Mouse (Mus musculus) mammary gland, adult 2 months (tissue): ENCODE results near the gene Grem2. TPM values are rescaled to one million over a fixed set of nuclear protein-coding genes. Genes with fewer than 3 reads are reported as not detected.

Experiments used
- polyA plus RNA-seq: library from polyadenylated mRNA; depleted of rRNA; stranded (reverse); fragments of >200 nt; gene quantifications from 2 replicates; pipeline ENCODE4 v1.2.3, GENCODE M21; 2012; ENCODE audit warnings: low replicate concordance; rRNA removed

The Grem2 gene
- 6.6 and 8.3 TPM in 2 replicates for polyA plus RNA-seq

GRCm38 (mm10) chr1:174921298-174921955 is at the start of gene Grem2:
Grem2 (minus strand) TSS chr1:174921819.

